Mouse (Mus musculus) cortical plate, adult 2 months (tissue): ENCODE measurements around the gene Olfr1357. TPM values are rescaled to one million over a fixed set of nuclear protein-coding genes. Genes with fewer than 3 reads are reported as not detected.

ENCODE experiments used
- H3K27ac ChIP-seq: fragments of 200-500 bp; 2 replicates; pipeline ENCODE4 v1.5.1; 2012; ENCODE audit warnings: low read length, control low read depth, inconsistent platforms; ENCODE audit not compliant: insufficient read depth
- H3K4me1 ChIP-seq: fragments of 200-500 bp; 2 replicates; pipeline ENCODE4 v1.6.1; 2011; ENCODE audit warnings: low read length; ENCODE audit not compliant: control insufficient read depth, insufficient read depth
- H3K4me3 ChIP-seq: fragments of 200-500 bp; 2 replicates; pipeline ENCODE4 v1.5.1; 2011; ENCODE audit warnings: mild to moderate bottlenecking, low read length, control low read depth; ENCODE audit not compliant: insufficient read depth
- CTCF ChIP-seq: fragments of 200-500 bp; IDR thresholded peaks from 2 replicates; pipeline ENCODE4 v1.5.1; 2011; ENCODE audit warnings: mild to moderate bottlenecking, control low read depth, low read length; ENCODE audit not compliant: insufficient read depth; ENCODE audit errors: extremely low read depth
- POLR2A ChIP-seq: fragments of 200-500 bp; IDR thresholded peaks from 2 replicates; pipeline ENCODE4 v1.6.1; 2011; ENCODE audit warnings: mild to moderate bottlenecking, low read length, control low read depth; ENCODE audit not compliant: insufficient read depth; ENCODE audit errors: extremely low read depth
- polyA plus RNA-seq: library from polyadenylated mRNA; depleted of rRNA; stranded (reverse); fragments of >200 nt; gene quantifications from 2 replicates; pipeline ENCODE4 v1.2.3, GENCODE M21; 2012

Gene Olfr1357
- polyA plus RNA-seq, 1 experiment: not detected

DNA sequence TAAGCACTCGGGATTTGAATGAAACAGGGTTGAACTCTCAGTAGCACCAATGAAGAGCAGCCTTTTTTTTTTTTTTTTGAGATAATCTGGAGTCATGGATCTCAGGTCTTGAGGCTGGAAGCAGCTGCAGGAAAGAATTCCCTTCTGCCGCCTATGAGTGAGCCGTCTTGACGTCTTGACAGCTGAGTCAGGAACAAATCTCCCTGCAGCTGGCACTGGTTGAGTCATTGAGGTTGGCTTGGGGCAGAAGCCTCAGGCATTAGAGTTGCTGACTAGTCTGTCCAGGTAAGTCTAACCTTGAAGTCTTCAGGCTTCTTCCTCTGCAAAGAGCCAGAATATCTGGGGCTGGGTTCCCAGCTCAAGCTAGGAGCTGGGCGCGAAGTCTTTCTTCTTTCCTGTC is 23.7 kb downstream of the Olfr1357 start:
- Histone ChIP-seq H3K4me1 (no peaks in the 10 kb centered on the region), H3K27ac (no peak overlapping the region), H3K4me3 (no peak overlapping the region)
- no peak for TF ChIP-seq POLR2A
- no peak for TF ChIP-seq CTCF

GRCm38 (mm10) chr10:78593736-78594135 is 24.1 kb downstream of the Olfr1357 start:
- Histone ChIP-seq H3K27ac (no peak overlapping the region), H3K4me3 (no peak overlapping the region), H3K4me1 (no peaks in the 10 kb centered on the region)
- TF ChIP-seq CTCF (no peak), POLR2A (no peak)

- H3K4me1 ChIP-seq: no peaks in the 10 kb centered on the region
- no peak for TF ChIP-seq POLR2A
- no peak for TF ChIP-seq CTCF
- no peak overlapping the region for H3K4me3 ChIP-seq
- H3K27ac ChIP-seq: no peak overlapping the region
These were observed 25.0 kb downstream of the Olfr1357 start for GRCm38 (mm10) chr10:78592856-78593379.

GRCm38 (mm10) chr10:78591406-78592328 is 26.2 kb downstream of the Olfr1357 start, which contains the start of gene Syde1:
Gene Syde1 (minus strand): TSS chr10:78591964.
- H3K4me3 ChIP-seq: peak within 1 kb of the TSS; percentile 50
- TF ChIP-seq POLR2A (no peak), CTCF (no peak)
- no peaks in the 10 kb centered on the region for H3K4me1 ChIP-seq
- H3K27ac ChIP-seq: no peak within 1 kb of the TSS

GRCm38 (mm10) chr10:78590744-78591143 is 27.1 kb downstream of the Olfr1357 start:
- TF ChIP-seq POLR2A (no peak), CTCF (no peak)
- Histone ChIP-seq H3K4me3 (peak overlapping the region; percentile 50; the same call in 1 of the 2 replicates), H3K27ac (no peak overlapping the region), H3K4me1 (no peaks in the 10 kb centered on the region)

- H3K27ac ChIP-seq: no peak overlapping the region
- H3K4me1 ChIP-seq: no peaks in the 10 kb centered on the region
- no peak overlapping the region for H3K4me3 ChIP-seq
- TF ChIP-seq POLR2A: no peak
- TF ChIP-seq CTCF: no peak
These were observed 28.0 kb downstream of the Olfr1357 start for GRCm38 (mm10) chr10:78589901-78590300.

GRCm38 (mm10) chr10:78589291-78589690 is 28.6 kb downstream of the Olfr1357 start:
- TF ChIP-seq POLR2A (no peak), CTCF (no peak)
- no peak overlapping the region for H3K27ac ChIP-seq
- H3K4me3 ChIP-seq: no peak overlapping the region
- H3K4me1 ChIP-seq: no peaks in the 10 kb centered on the region

GRCm38 (mm10) chr10:78586026-78586425 is 31.8 kb downstream of the Olfr1357 start:
- TF ChIP-seq POLR2A: no peak
- TF ChIP-seq CTCF: no peak
- Histone ChIP-seq H3K27ac (no peak overlapping the region), H3K4me3 (no peak overlapping the region), H3K4me1 (no peaks in the 10 kb centered on the region)

DNA sequence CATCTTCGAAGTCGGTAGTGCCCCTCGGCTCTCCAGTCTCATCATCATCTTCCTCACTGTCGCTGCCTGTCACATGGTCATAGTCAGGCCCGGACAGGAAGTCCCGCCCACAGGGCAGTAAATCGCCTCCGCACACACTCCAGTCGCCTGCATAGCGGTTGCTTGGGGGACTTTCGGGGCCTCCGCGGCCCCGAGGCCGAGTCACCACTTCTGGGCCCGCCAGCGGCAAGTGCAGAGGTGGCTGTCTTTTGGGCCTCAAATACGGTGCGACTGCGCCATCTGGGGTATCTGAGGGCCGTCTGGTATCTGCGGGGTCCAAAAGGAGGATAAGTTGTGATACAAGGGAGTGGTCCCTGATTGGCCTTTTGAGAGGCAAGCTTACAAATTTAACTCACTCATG is 32.3 kb downstream of the Olfr1357 start:
- Histone ChIP-seq H3K4me3 (no peak overlapping the region), H3K27ac (no peak overlapping the region), H3K4me1 (no peaks in the 10 kb centered on the region)
- TF ChIP-seq POLR2A: no peak
- no peak for TF ChIP-seq CTCF

GRCm38 (mm10) chr10:78584996-78585395 is 32.9 kb downstream of the Olfr1357 start:
- no peak for TF ChIP-seq POLR2A
- TF ChIP-seq CTCF: no peak
- Histone ChIP-seq H3K27ac (no peak overlapping the region), H3K4me1 (no peaks in the 10 kb centered on the region), H3K4me3 (no peak overlapping the region)
